Mouse (Mus musculus) kidney, postnatal 25 days (tissue): Measurements from ENCODE around the gene Cfap44.

Experiments used
- DNase-seq, 2 experiments: peaks; one replicate each; pipeline ENCODE4 v3.0.0; 2021; ENCODE audit warnings: mixed read lengths in 2 of 2

Cfap44 gene

DNA sequence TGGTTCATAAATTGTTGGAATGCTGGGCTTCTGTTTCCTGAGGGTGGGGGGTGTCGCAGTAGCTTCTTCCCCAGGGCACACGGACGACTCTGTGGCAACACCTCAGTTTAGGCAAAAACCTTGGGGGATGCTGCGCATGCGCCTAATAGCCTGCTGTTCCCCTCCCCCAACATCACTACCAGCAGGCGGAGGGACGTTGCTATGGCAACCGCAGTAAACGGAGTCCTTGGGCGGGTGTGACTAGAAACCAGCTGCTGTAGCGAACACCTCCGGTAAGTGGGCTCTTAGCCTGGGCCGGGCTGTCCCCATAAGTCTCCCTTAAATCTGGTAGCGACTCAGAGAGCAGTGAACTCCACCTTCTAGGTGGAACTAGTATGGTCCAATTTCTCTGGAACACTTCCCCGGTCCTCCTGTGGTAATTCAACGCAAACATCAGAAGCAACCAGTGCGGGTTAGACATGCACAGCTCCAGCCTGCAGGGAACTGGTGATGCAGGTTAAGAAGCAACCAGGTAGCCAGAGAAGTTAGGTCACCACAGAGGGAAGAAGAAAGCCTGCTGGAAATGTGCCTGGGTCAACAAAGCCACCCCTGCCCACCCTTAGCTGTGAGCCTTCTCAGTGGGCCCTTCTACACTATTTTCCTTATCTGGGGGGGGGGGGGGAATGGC lies at the start of gene Cfap44:
Gene Cfap44 (plus strand): TSS at position 220 of the 667 bp plus-strand sequence.
- DNase-seq: peak; percentile 76 to 86

DNA sequence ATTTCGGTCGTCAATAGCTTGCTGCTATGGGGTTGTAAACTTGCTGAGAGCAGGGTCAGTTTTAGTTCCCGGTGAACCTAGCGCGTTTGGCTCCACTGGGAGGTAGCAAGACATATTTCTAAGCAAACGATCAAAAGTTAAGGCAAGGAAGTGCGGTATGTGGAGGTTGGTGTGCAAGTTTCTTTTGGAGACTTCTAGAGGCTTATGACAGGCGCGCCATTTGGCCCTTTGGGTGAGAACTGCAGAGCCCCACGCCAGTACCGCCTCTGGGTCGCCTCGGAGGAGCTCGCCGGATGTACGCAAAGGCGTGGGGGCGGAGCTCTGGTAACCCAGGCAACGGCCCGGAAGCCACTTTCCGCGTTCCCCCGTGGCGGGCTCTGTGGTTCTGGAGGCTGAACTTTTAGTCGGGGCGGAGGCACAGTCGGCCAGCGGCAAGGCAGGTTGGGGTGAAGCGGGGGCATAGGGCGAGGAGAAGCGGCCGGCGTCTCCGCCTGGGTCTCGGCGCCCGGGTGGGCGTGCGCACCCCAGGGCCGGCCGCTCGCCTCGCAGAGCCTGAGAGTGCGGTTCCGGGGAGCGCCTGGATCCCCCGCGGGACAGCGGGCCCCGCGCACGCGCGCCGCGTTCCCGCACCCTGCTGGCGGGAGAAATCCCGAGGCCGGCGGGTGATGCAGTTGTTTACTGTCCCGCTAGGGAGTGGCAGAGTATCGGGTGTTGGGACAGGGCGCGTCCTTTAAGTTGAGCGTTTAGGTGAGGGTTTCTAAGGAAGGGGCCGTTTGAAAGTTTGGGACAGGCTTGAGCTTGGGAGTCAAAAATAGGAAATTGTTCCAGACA lies 47.3 kb upstream of the Cfap44 start, which contains the start of gene Spice1:
Gene Spice1 (plus strand): TSS at position 51 of the 831 bp plus-strand sequence.
- peak; percentile 98 to 99 for DNase-seq

DNA sequence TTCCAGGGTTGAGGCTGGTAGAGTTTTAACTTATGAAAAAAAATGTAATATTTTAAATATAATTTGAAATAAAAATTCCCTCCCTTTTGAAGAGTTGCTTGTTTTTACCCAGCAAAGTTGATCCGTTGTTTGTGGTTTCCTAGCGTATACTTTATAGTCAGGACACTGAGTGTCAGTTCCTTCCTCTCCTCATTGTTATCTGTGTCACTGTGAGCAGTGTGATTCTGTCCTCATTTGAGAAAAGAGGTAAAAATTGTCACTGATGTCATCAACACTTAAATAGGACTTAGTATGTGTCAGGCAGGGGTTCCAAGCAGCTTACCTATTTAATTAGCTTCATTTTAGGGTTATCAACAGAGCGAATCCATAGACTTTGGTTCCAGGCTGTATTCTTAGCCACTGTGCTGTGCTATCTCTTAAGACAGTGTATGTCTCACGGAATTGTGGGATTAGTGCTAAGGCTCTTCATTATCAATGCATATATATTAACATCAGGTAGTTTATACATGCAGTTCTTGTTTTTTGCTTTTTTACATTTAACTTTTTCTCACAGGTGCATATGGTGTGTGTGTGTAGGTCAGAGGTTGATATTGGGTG lies 44.7 kb upstream of the Cfap44 start:
- DNase-seq: no peak

DNA sequence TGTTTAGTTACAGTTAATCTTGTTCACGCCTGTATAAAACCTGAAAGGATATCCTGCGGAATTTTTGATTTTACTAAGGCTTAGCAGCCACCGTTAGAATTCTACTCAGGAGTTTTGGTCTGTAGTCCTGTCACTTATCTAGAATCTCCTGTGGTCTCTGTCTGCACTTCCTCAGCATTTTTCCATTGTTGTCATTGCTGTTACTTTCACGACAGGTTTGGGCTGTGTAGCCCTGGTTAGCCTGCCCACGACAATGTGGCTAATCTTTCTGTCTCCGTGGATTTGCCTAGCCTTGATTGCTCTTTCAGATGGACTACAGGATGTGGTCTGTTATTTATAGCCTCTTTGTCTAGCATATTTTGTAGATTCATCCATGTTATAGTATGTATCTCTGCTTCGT lies 38.3 kb upstream of the Cfap44 start:
- DNase-seq: no peak

DNA sequence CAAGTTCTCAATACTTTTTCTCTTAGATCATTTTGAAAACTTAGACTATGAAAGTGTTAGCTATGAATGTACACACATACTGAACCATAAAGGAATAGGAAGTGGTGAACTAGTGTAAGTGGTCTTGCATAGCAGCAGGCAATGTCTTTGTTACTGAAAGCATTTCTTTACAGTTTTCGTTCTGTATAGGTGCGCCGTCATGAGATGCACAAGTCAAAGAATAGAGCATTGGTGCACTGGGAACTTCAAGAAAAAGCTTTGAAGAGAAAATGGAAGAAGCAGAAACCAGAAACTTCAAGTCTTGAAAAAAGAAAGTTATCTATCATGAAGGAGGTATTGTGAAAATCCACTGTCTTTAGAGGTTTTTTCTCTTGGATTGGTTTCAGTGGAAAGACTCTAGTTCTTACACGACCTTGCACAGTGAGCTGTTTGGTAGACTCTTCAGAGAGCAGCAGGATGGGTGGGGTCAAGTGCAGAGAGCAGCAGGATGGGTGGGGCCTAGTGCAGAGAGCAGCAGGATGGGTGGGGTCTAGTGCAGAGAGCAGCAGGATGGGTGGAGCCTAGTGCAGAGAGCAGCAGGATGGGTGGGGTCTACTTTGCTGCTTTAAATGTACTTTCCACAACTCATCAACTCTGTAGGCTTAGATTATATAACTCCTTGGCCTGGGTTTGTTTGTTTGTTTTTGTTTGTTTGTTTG lies 36.9 kb upstream of the Cfap44 start:
- DNase-seq: peak; percentile 54 to 74

GRCm38 (mm10) chr16:44361921-44362890 lies 32.4 kb upstream of the Cfap44 start:
- peak in 1 of 2 experiments; percentile 53 for DNase-seq

DNA sequence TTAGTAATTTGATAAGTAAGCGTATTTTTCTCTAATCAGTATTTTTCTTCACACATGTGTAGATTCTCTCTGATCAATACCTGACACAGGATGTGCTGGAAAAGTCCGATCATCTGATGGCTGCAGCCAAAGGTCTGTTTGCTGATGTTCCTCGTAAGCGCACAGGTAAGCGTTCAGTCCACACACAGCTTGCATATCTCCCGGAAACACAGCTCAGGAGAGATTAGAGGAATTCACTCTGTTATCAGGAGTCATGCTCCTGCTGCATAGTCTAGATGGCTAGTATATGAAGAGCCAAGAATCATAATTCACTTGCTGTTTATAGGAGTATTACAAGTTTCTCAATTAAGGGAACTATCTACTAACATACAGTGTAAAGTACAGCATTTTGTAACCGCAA lies 29.1 kb upstream of the Cfap44 start:
- DNase-seq: no peak

- DNase-seq: no peak
Measured at GRCm38 (mm10) chr16:44375459-44375858, 19.1 kb upstream of the Cfap44 start.

GRCm38 (mm10) chr16:44380006-44380405 lies 14.6 kb upstream of the Cfap44 start:
- DNase-seq: no peak

GRCm38 (mm10) chr16:44381578-44381977 lies 13.0 kb upstream of the Cfap44 start:
- no peak for DNase-seq

DNA sequence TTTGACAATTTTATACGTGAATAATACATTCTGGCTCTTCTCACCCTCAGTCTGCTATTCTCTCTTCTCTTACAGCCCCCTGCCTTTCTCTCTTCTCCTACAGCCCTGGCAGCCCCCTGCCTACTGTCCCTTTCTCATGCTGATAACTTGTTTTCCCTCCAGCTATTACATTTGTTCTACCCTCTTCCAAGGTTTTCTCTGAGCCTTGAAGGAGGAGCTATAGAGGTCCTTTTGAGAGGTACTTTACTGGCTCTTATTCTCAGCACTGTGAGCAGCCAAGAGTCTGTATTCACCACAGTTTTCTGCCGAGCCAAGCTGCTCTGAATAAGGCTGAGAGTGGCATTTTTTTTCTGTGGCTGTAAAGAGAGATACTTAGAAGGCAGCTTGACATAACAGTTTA lies 11.0 kb upstream of the Cfap44 start:
- DNase-seq: no peak

- DNase-seq: no peak
Measured at GRCm38 (mm10) chr16:44384251-44384650, 10.3 kb upstream of the Cfap44 start.

GRCm38 (mm10) chr16:44391877-44392548 lies 2.6 kb upstream of the Cfap44 start:
- DNase-seq: peak; percentile 44 to 59

- no peak for DNase-seq
Measured at GRCm38 (mm10) chr16:44404933-44405332, 10.3 kb downstream of the Cfap44 start.

GRCm38 (mm10) chr16:44407211-44407610 lies 12.6 kb downstream of the Cfap44 start:
- no peak for DNase-seq

GRCm38 (mm10) chr16:44408290-44408689 lies 13.7 kb downstream of the Cfap44 start:
- DNase-seq: no peak

DNA sequence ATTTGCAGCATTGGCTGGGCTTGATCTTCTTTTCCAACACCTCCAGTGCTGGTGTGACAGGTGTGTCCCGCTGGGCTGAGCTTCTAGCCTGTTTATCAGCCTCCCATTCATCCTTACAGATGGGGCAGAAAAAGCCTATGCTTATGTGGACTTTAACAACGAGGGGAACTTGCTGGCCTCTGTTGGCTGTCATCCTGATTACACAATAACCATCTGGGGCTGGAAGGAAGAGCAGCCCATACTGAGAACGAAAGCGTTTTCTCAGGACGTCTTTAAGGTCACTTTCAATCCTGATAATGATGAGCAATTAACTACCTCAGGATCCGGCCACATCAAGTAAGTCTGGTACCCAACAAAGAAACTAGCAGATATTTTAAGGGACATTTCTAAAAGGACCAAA lies 15.6 kb downstream of the Cfap44 start:
- DNase-seq: no peak

- DNase-seq: no peak
Measured at GRCm38 (mm10) chr16:44417596-44417995, 23.0 kb downstream of the Cfap44 start.

- no peak for DNase-seq
Measured at GRCm38 (mm10) chr16:44421735-44422134, 27.1 kb downstream of the Cfap44 start.

- DNase-seq: no peak
Measured at GRCm38 (mm10) chr16:44423499-44423898, 28.9 kb downstream of the Cfap44 start.

GRCm38 (mm10) chr16:44428456-44428855 lies 33.9 kb downstream of the Cfap44 start:
- no peak for DNase-seq
